Mouse (Mus musculus): ENCODE results near the gene Tcf12. TPM values are rescaled to one million over a fixed set of nuclear protein-coding genes. Genes with fewer than 3 reads are reported as not detected.
A peak's percentile ranks its signal among the peaks of the same experiment; 100 is the strongest.

Gene Tcf12
- polyA plus RNA-seq, 1 experiment from 2014 or later: 64.8 TPM

DNA sequence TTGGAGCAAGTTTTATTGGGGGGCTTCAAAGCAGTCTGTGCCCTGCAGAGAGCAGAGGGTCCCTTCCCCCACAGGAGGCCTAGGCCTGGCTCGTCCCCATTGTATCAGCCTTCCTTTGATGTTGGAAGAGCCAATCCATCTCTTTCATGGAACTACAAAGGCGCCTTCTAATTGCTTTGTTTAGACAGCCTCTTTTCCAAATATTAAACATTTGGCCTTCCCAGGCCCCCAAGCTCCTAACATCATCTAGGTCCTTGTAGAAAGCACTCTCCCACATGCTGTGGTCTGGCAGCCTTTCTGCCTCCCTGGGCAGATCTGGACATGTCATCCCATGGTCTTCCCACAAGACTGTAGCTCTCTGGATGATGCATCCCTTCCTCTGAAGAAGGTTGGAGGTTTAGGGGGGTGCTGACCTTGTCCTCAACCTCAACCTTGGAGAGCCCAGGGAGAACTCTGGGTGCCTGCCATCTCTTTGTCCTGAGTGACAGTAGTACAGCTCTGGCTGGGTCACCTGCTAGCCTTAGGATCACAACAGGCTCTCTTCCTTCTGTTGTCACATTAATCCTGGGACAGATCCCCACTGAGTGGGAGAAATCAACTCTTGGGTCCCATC is 276.4 kb downstream of the Tcf12 start:
- peaks cover 12% of the 10 kb centered on the region for H3K4me1 ChIP-seq
- no peak overlapping the region for H3K27ac ChIP-seq
- WGBS: 36% methylated on average over 2 of the region's 2 CpGs
- DNase-seq (ENCODE audit: low spot score): no peak
- no peaks in the 10 kb centered on the region for H3K27me3 ChIP-seq (ENCODE audit: insufficient read depth, poor library complexity, severe bottlenecking)
- H3K36me3 ChIP-seq: no peaks in the 10 kb centered on the region
- no peaks in the 10 kb centered on the region for H3K9me3 ChIP-seq
- H3K4me3 ChIP-seq: no peak overlapping the region

- Histone ChIP-seq H3K9me3 (no peaks in the 10 kb centered on the region), H3K4me3 (no peak overlapping the region), H3K27ac (no peak overlapping the region), H3K36me3 (no peaks in the 10 kb centered on the region), H3K4me1 (peaks cover 12% of the 10 kb centered on the region), H3K27me3 (ENCODE audit: insufficient read depth, poor library complexity, severe bottlenecking) (no peaks in the 10 kb centered on the region)
- no peak for DNase-seq (ENCODE audit: low spot score)
- WGBS: 76% methylated on average over 4 of the region's 4 CpGs
These were observed 277.0 kb downstream of the Tcf12 start for GRCm38 (mm10) chr9:71834707-71835106.

GRCm38 (mm10) chr9:71831756-71832699 is 279.6 kb downstream of the Tcf12 start:
- Histone ChIP-seq H3K4me1 (peaks cover 13% of the 10 kb centered on the region), H3K27me3 (ENCODE audit: insufficient read depth, poor library complexity, severe bottlenecking) (no peaks in the 10 kb centered on the region), H3K36me3 (no peaks in the 10 kb centered on the region), H3K27ac (no peak overlapping the region), H3K9me3 (no peaks in the 10 kb centered on the region), H3K4me3 (no peak overlapping the region)
- WGBS: 45% methylated on average over 26 of the region's 26 CpGs
- DNase-seq (ENCODE audit: low spot score): peak; percentile 77

- Histone ChIP-seq H3K27me3 (ENCODE audit: insufficient read depth, poor library complexity, severe bottlenecking) (no peaks in the 10 kb centered on the region), H3K36me3 (no peaks in the 10 kb centered on the region), H3K4me1 (peaks cover 17% of the 10 kb centered on the region), H3K4me3 (no peak overlapping the region), H3K9me3 (no peaks in the 10 kb centered on the region), H3K27ac (no peak overlapping the region)
- 83% methylated on average over 4 of the region's 4 CpGs for WGBS
- DNase-seq (ENCODE audit: low spot score): peak; percentile 62
These were observed 280.7 kb downstream of the Tcf12 start for GRCm38 (mm10) chr9:71830994-71831393.

DNA sequence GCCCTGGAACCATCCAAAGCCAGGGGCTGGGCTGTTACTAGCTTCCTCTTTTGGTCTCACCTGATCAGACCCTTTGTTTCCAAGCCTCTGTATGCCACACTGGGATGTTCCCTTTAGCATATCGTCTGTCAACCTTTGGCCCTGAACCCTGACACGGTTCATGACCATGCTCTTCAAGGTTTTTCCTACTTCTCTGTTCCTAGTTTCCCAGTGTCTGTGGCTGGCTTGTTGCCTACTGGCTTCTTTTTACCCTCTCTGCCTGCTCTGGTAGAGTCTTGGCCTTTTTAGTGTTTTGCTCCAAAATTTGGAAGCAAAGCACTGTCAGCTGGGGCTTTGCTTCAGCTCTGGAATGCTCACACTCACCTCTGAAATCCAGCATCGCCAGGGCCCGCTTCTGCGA is 281.3 kb downstream of the Tcf12 start:
- H3K27me3 ChIP-seq (ENCODE audit: insufficient read depth, poor library complexity, severe bottlenecking): no peaks in the 10 kb centered on the region
- DNase-seq (ENCODE audit: low spot score): no peak
- no peaks in the 10 kb centered on the region for H3K9me3 ChIP-seq
- no peak overlapping the region for H3K27ac ChIP-seq
- H3K4me1 ChIP-seq: peaks cover 13% of the 10 kb centered on the region
- WGBS: 86% methylated on average over 5 of the region's 5 CpGs
- no peaks in the 10 kb centered on the region for H3K36me3 ChIP-seq
- no peak overlapping the region for H3K4me3 ChIP-seq

- Histone ChIP-seq H3K27me3 (ENCODE audit: insufficient read depth, poor library complexity, severe bottlenecking) (no peaks in the 10 kb centered on the region), H3K9me3 (no peaks in the 10 kb centered on the region), H3K4me1 (peaks cover 11% of the 10 kb centered on the region; the same call in 1 of the 2 replicates), H3K4me3 (no peak overlapping the region), H3K27ac (no peak overlapping the region), H3K36me3 (no peaks in the 10 kb centered on the region)
- 85% methylated on average over 3 of the region's 3 CpGs for WGBS
- DNase-seq (ENCODE audit: low spot score): peak; percentile 61
These were observed 281.9 kb downstream of the Tcf12 start for GRCm38 (mm10) chr9:71829753-71830152.

- no peaks in the 10 kb centered on the region for H3K27me3 ChIP-seq (ENCODE audit: insufficient read depth, poor library complexity, severe bottlenecking)
- no peak for DNase-seq (ENCODE audit: low spot score)
- 62% methylated on average over 6 of the region's 6 CpGs for WGBS
- no peak overlapping the region for H3K27ac ChIP-seq
- no peaks in the 10 kb centered on the region for H3K9me3 ChIP-seq
- no peaks in the 10 kb centered on the region for H3K36me3 ChIP-seq
- H3K4me3 ChIP-seq: no peak overlapping the region
- H3K4me1 ChIP-seq: peaks cover 11% of the 10 kb centered on the region; the same call in 1 of the 2 replicates
These were observed 282.5 kb downstream of the Tcf12 start for GRCm38 (mm10) chr9:71829137-71829536.

GRCm38 (mm10) chr9:71827371-71827770 is 284.3 kb downstream of the Tcf12 start:
- H3K9me3 ChIP-seq: no peaks in the 10 kb centered on the region
- H3K27ac ChIP-seq: no peak overlapping the region
- H3K4me1 ChIP-seq: peaks cover 14% of the 10 kb centered on the region
- no peaks in the 10 kb centered on the region for H3K36me3 ChIP-seq
- H3K4me3 ChIP-seq: no peak overlapping the region
- WGBS: 91% methylated on average over 5 of the region's 5 CpGs
- H3K27me3 ChIP-seq (ENCODE audit: insufficient read depth, poor library complexity, severe bottlenecking): no peaks in the 10 kb centered on the region
- no peak for DNase-seq (ENCODE audit: low spot score)

GRCm38 (mm10) chr9:71826040-71826525 is 285.6 kb downstream of the Tcf12 start:
- Histone ChIP-seq H3K36me3 (no peaks in the 10 kb centered on the region), H3K4me1 (peaks cover 15% of the 10 kb centered on the region; the same call in 1 of the 2 replicates), H3K4me3 (no peak overlapping the region), H3K9me3 (no peaks in the 10 kb centered on the region), H3K27me3 (ENCODE audit: insufficient read depth, poor library complexity, severe bottlenecking) (no peaks in the 10 kb centered on the region), H3K27ac (no peak overlapping the region)
- no peak for DNase-seq (ENCODE audit: low spot score)
- 80% methylated on average over 12 of the region's 12 CpGs for WGBS

DNA sequence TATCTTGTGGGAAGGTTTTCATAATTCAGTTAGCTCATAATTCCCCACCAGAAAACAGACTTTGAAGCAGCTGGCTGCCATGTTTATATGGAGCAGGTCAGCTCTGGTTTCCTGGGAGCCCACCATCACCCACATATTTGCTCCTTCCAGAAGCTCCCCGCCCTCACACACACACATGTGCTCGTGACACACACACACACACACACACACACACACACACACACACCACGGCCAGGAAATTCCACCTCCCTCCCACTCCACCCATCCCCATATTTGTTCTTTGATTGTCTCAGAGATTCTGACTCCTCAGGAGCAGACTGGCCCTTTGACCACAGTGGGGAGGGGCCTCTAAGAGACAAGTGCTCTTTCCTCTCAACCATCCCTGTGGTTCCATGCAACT is 289.7 kb downstream of the Tcf12 start:
- no peaks in the 10 kb centered on the region for H3K36me3 ChIP-seq
- no peaks in the 10 kb centered on the region for H3K27me3 ChIP-seq (ENCODE audit: insufficient read depth, poor library complexity, severe bottlenecking)
- H3K9me3 ChIP-seq: no peaks in the 10 kb centered on the region
- 71% methylated on average over 3 of the region's 3 CpGs for WGBS
- H3K4me3 ChIP-seq: no peak overlapping the region
- DNase-seq (ENCODE audit: low spot score): no peak
- peaks cover 8% of the 10 kb centered on the region; the same call in 1 of the 2 replicates for H3K4me1 ChIP-seq
- no peak overlapping the region for H3K27ac ChIP-seq

DNA sequence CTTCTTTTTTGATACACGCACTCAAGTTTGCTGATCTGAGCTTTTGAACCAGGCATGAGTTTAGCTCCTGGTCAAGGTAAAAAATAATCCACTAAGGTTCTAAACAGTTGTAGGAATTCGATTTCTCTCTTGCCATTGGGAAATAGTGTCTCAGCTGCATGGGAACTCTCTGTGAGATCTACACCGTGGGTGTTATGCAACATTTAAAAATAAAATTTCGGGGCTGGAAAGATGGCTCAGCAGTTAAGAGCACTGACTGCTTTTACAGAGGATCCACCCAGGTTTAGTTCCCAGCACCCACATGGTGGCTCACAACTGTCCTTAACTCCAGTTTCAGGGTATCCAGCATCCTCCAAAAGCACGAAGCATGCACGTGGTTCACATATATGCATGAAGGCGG is 293.2 kb downstream of the Tcf12 start:
- H3K36me3 ChIP-seq: no peaks in the 10 kb centered on the region
- no peaks in the 10 kb centered on the region for H3K9me3 ChIP-seq
- no peak overlapping the region for H3K4me3 ChIP-seq
- 86% methylated on average over 7 of the region's 7 CpGs for WGBS
- no peaks in the 10 kb centered on the region for H3K27me3 ChIP-seq (ENCODE audit: insufficient read depth, poor library complexity, severe bottlenecking)
- no peak overlapping the region for H3K27ac ChIP-seq
- peaks cover 4% of the 10 kb centered on the region; the same call in 1 of the 2 replicates for H3K4me1 ChIP-seq
- DNase-seq (ENCODE audit: low spot score): no peak

- no peak for DNase-seq (ENCODE audit: low spot score)
- peaks cover 2% of the 10 kb centered on the region; the same call in 1 of the 2 replicates for H3K4me1 ChIP-seq
- H3K36me3 ChIP-seq: no peaks in the 10 kb centered on the region
- no peaks in the 10 kb centered on the region for H3K27me3 ChIP-seq (ENCODE audit: insufficient read depth, poor library complexity, severe bottlenecking)
- WGBS: 46% methylated on average over 3 of the region's 3 CpGs
- H3K9me3 ChIP-seq: no peaks in the 10 kb centered on the region
- H3K4me3 ChIP-seq: no peak overlapping the region
- H3K27ac ChIP-seq: no peak overlapping the region
These were observed 295.6 kb downstream of the Tcf12 start for GRCm38 (mm10) chr9:71816121-71816520.

DNA sequence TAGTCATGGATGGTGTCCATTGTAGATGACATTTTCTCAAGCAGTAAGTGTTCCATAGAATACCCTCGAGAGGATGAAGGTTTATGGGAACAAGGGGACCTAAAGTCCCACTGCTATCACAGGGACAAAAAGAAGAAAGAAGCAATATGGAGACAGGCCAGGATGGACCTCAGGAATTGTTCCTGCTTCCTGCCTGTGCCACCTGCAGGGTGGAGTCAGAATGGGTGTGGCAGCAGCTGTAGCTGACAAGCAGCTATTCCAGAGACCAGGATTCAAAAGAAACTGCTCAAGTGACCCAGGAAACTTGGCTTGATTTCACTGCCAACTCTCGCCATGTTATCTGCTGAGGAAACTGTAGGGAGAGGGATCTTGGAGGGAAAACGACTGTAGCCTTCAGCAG is 298.1 kb downstream of the Tcf12 start:
- H3K27me3 ChIP-seq (ENCODE audit: insufficient read depth, poor library complexity, severe bottlenecking): no peaks in the 10 kb centered on the region
- no peaks in the 10 kb centered on the region for H3K9me3 ChIP-seq
- H3K27ac ChIP-seq: no peak overlapping the region
- no peaks in the 10 kb centered on the region for H3K36me3 ChIP-seq
- H3K4me3 ChIP-seq: no peak overlapping the region
- peaks cover 11% of the 10 kb centered on the region for H3K4me1 ChIP-seq
- DNase-seq (ENCODE audit: low spot score): no peak
- WGBS: 64% methylated on average over 3 of the region's 3 CpGs

Data from heart, embryonic 10.5 days (tissue).